Mouse (Mus musculus) frontal cortex, postnatal 10 days (tissue): ENCODE measurements around the gene Cask.

Experiments
- DNase-seq, 2 experiments: peaks; one replicate each; pipeline ENCODE4 v3.0.0; 2022; ENCODE audit warnings: low spot score in 2 of 2, mixed read lengths in 1 of 2

Cask gene

GRCm38 (mm10) chrX:13469160-13470116, 381.7 kb downstream of the Cask start:
- peak; percentile 23 to 38 for DNase-seq

DNA sequence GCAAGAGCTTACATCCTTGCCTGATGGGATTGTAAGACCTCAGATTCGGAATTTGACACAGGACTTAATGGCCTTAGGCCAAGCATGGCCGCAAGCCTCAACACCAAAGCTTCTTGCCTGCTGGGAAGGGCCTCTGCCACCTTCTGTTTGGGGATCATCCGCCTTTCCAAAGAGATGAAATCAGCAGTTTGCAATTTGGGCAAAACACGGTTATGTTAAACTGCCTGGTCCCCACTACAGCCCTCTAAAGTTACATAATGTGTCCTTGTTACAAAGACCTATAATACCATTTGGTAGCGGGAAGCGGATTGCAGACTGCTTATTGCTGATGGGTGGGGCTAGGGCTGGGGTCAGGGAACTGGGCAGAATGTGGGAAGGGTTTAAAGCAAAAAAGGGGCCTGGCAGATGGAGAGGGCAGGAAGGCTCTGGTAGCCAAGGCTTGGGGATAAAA, 384.0 kb downstream of the Cask start:
- no peak for DNase-seq
